Mouse (Mus musculus) liver, embryonic 11.5 days (tissue): ENCODE results near the gene Slc36a3. TPM values are rescaled to one million over a fixed set of nuclear protein-coding genes. Genes with fewer than 3 reads are reported as not detected.

Experiments used
- ATAC-seq: fragments of 200-750 bp; cut with Nextera tagmentation; replicated peaks from 2 replicates; pipeline ENCODE4 v1.8.0; 2017; ENCODE audit warnings: moderate number of reproducible peaks, mild to moderate bottlenecking, moderate TSS enrichment, moderate library complexity; ENCODE audit not compliant: low FRiP score
- DNase-seq: peaks from one replicate; pipeline ENCODE4 v3.0.0-alpha.2; 2017; ENCODE audit warnings: low spot score
- H3K27ac ChIP-seq: fragments of 300-500 bp; sonication (generic); 2 replicates; pipeline ENCODE4 v1.5.1; 2014; ENCODE audit warnings: mild to moderate bottlenecking, low read depth, low read length, control low read depth
- H3K27me3 ChIP-seq: fragments of 300-500 bp; sonication (generic); replicated peaks from 2 replicates; pipeline ENCODE4 v1.6.1; 2014; ENCODE audit warnings: low read length, mixed read lengths; ENCODE audit not compliant: control insufficient read depth, insufficient read depth
- H3K36me3 ChIP-seq: fragments of 300-500 bp; sonication (generic); 2 replicates; pipeline ENCODE4 v1.6.1; 2014; ENCODE audit warnings: mild to moderate bottlenecking, low read length, moderate library complexity, mixed read lengths; ENCODE audit not compliant: control insufficient read depth, insufficient read depth
- H3K4me1 ChIP-seq: fragments of 300-500 bp; sonication (generic); replicated peaks from 2 replicates; pipeline ENCODE4 v1.6.1; 2014; ENCODE audit warnings: low read length, mixed read lengths; ENCODE audit not compliant: control insufficient read depth, insufficient read depth
- H3K4me2 ChIP-seq: fragments of 300-500 bp; sonication (generic); 2 replicates; pipeline ENCODE4 v1.6.1; 2014; ENCODE audit warnings: mild to moderate bottlenecking, control low read depth, moderate library complexity
- H3K4me3 ChIP-seq: fragments of 300-500 bp; sonication (generic); 2 replicates; pipeline ENCODE4 v1.5.1; 2014; ENCODE audit warnings: low read depth, low read length, control low read depth
- H3K9ac ChIP-seq: fragments of 300-500 bp; sonication (generic); 2 replicates; pipeline ENCODE4 v1.6.1; 2014; ENCODE audit warnings: low read depth, low read length, control low read depth
- H3K9me3 ChIP-seq: fragments of 300-500 bp; sonication (generic); 2 replicates; pipeline ENCODE4 v1.6.1; 2016; ENCODE audit warnings: low read length, inconsistent platforms, mixed read lengths; ENCODE audit not compliant: control insufficient read depth
- WGBS: fragments of 180-500 bp; shearing (Covaris S2); extraction: QIAGEN DNeasy Blood & Tissue Kit; methylation state at CpG from one replicate; pipeline ENCODE4 v1.1.7; 2014; 5-methylcytosine and 5-hydroxymethylcytosine counted together
- polyA plus RNA-seq: library from polyadenylated mRNA; unstranded; fragments of >200 nt; fragmentation: Nextera tagmentation; extraction: Ambion mirVana; gene quantifications from 2 replicates; pipeline ENCODE4 v1.2.1, GENCODE M21; 2014

Slc36a3 gene
- polyA plus RNA-seq, 1 experiment from 2014 or later: not detected

DNA sequence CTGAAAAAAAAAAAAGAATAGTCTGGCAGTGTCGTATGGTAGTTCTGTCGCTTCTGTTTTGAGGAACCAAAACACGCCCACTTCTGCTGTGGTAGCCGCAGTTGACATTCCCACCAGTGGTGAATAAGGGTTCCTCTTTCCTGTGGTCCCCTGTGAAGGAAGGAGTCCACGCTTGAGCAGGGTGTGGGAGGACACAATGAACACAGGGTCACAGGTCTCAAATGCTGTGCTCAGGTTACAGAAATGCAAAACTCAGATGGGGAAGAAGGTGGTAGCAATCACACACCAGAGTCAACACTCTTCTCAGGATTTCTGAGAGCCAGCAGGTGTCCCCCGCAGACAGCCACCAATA lies 3.5 kb upstream of the Slc36a3 start:
- ATAC-seq: no peak
- H3K9ac ChIP-seq: no peak overlapping the region
- no peaks in the 10 kb centered on the region for H3K27me3 ChIP-seq
- no peak overlapping the region for H3K27ac ChIP-seq
- DNase-seq: no peak
- WGBS: 47% methylated on average over 6 of the region's 6 CpGs
- H3K4me3 ChIP-seq: no peak overlapping the region
- no peaks in the 10 kb centered on the region for H3K9me3 ChIP-seq
- no peaks in the 10 kb centered on the region; the same call in 1 of the 2 replicates for H3K4me1 ChIP-seq
- H3K36me3 ChIP-seq: no peaks in the 10 kb centered on the region
- H3K4me2 ChIP-seq: no peak overlapping the region

DNA sequence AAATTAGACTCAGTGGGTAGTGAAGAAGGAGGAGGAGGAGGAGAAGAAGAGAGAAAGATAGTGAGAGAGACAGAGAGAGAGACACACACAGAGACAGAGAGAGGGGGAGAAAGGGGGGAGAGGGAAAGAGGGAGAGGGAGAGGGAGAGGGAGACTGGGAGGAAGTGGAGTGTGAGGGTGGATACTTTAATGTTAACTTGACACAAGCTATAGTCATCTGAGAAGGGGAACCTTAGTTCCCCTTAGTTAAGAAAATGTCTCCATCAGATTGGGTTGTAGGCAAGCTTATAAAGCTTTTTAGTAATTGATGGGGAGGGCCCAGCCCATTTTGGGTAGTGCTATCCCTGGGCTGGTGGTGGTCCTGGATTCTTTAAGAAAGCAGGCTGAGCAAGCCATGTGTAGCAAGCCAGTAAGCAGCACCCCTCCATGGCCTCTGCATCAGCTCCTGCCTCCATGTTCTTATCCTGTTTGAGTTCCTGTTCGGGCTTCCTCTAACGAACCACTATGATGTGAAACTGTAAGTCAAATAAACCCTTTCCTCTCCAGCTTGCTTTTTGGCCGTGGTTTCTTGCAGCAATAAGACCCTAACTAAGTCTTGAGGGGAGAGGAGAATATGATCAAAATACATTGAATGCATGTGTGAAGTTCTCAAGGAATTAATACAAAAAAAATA lies 3.0 kb upstream of the Slc36a3 start:
- no peak for DNase-seq
- no peak for ATAC-seq
- H3K27me3 ChIP-seq: no peaks in the 10 kb centered on the region
- no peak overlapping the region for H3K9ac ChIP-seq
- H3K36me3 ChIP-seq: no peaks in the 10 kb centered on the region
- H3K4me3 ChIP-seq: no peak overlapping the region
- H3K9me3 ChIP-seq: no peaks in the 10 kb centered on the region
- no peaks in the 10 kb centered on the region; the same call in 1 of the 2 replicates for H3K4me1 ChIP-seq
- H3K27ac ChIP-seq: no peak overlapping the region
- H3K4me2 ChIP-seq: no peak overlapping the region
- WGBS: 21% methylated on average over 3 of the region's 3 CpGs

DNA sequence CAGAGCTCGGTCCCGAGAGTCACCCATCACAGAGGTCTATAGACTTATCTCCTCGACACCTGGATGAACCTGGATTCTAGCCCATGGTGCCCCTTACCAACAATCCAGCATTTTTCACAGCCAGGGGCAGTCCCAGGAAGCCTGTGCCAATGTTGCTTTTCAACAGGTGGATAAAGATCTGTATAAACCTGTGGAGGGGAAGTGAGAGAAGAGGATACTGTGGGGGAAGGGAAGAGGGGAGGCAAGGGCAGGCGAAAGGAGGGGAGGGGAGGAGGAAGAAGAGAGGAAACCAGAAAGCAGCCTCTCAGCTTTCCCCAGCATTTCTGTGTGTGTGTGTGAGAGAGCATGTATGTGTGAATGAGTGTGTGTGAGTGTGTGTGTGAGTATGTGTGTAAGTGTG lies 3.0 kb downstream of the Slc36a3 start:
- no peaks in the 10 kb centered on the region for H3K9me3 ChIP-seq
- H3K9ac ChIP-seq: no peak overlapping the region
- DNase-seq (no peak), ATAC-seq (no peak)
- H3K4me1 ChIP-seq: no peaks in the 10 kb centered on the region
- no peaks in the 10 kb centered on the region for H3K36me3 ChIP-seq
- WGBS: 66% methylated on average over 4 of the region's 4 CpGs
- H3K27ac ChIP-seq: no peak overlapping the region
- H3K4me3 ChIP-seq: no peak overlapping the region
- no peaks in the 10 kb centered on the region for H3K27me3 ChIP-seq
- no peak overlapping the region for H3K4me2 ChIP-seq

DNA sequence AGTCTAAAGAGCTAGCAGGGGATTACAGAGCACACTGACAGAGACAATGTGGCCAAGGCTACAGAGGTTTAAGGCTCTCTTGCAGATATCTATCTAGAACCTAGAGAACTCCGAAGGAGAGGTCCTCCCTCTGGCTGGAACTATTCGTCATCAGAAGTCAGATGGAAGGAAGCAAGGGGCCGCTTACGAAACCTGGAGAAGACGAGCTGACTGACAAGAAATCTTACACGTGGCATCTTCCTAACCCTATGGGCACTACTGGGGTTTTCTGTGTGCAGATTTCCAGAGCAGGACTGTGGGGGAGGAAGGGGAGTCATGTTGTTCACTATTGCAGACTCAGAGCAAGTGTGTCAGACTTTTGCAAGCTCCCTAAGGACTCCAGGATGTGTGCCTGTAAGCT lies 4.1 kb downstream of the Slc36a3 start:
- Histone ChIP-seq H3K9ac (no peak overlapping the region), H3K9me3 (no peaks in the 10 kb centered on the region), H3K4me1 (no peaks in the 10 kb centered on the region), H3K4me2 (no peak overlapping the region), H3K27ac (no peak overlapping the region), H3K4me3 (no peak overlapping the region), H3K36me3 (no peaks in the 10 kb centered on the region), H3K27me3 (no peaks in the 10 kb centered on the region)
- DNase-seq (no peak), ATAC-seq (no peak)
- 42% methylated on average over 6 of the region's 6 CpGs for WGBS

DNA sequence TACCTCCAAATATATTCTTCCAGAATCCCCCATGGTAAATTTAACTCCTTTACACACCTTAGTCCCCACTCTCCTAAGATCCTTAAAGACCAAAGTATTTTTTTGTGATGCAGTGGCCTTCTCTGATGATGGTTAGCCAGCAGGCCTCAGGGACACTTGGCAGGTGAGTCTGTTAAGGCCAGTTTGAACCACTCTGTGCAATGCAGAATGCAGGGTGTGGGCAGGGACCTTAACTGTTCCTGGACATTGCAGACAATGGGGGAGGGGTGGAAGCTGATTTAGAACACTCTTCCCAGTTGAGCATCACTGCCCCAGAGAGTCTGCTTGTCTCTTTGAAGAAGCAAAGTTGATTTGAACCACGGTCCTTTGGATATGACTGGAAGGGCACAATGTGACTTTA lies 4.7 kb downstream of the Slc36a3 start:
- H3K27ac ChIP-seq: no peak overlapping the region
- ATAC-seq (no peak), DNase-seq (no peak)
- H3K4me1 ChIP-seq: no peaks in the 10 kb centered on the region
- no peaks in the 10 kb centered on the region for H3K9me3 ChIP-seq
- no peaks in the 10 kb centered on the region for H3K36me3 ChIP-seq
- 76% methylated on average over 1 of the region's 1 CpGs for WGBS
- H3K4me2 ChIP-seq: no peak overlapping the region
- H3K4me3 ChIP-seq: no peak overlapping the region
- H3K9ac ChIP-seq: no peak overlapping the region
- H3K27me3 ChIP-seq: no peaks in the 10 kb centered on the region

DNA sequence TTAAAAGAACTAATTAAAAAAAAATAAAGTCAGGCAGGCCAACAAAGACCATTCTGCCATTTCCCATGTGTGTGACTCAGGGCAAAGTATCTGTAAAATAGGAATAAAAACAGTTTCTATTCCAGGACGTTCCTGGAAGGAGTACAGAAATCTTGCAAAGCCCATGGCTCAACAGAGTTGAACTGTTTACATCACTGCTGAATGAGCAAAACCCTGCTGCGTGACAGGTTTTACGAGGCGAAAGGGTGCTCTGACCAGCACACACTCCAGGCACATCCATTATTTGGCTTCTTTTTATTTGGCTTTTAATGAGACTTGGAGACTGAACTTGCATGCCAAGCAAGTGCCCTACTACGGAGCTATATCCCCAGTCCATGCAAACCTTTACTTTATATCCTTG lies 7.5 kb downstream of the Slc36a3 start:
- ATAC-seq: no peak
- H3K4me3 ChIP-seq: no peak overlapping the region
- no peak overlapping the region for H3K9ac ChIP-seq
- no peaks in the 10 kb centered on the region for H3K4me1 ChIP-seq
- WGBS: 82% methylated on average over 5 of the region's 5 CpGs
- H3K27ac ChIP-seq: no peak overlapping the region
- H3K4me2 ChIP-seq: no peak overlapping the region
- no peaks in the 10 kb centered on the region for H3K27me3 ChIP-seq
- H3K9me3 ChIP-seq: no peaks in the 10 kb centered on the region
- H3K36me3 ChIP-seq: no peaks in the 10 kb centered on the region
- no peak for DNase-seq

DNA sequence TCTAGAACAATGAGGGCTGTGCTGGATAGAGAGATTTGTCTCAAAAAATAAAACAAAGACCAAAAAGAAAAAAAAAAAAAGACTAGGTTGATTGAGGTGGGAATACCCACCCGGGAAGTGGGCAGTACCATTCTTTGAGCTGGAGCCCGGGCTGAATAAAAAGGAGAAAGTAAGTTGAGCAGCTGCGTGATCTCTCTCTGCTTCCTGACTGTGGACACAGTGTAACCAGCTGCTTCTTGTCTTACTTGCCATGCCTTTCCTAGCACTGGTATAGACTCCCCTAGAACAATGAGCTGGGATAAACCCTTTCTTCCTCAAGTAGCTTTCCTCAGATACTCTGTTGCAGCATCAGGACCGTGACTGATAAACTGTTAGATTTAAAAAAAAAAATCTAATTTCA lies 10.0 kb downstream of the Slc36a3 start:
- DNase-seq (no peak), ATAC-seq (no peak)
- Histone ChIP-seq H3K9ac (no peak overlapping the region), H3K4me3 (no peak overlapping the region), H3K27ac (no peak overlapping the region), H3K36me3 (no peaks in the 10 kb centered on the region), H3K9me3 (no peaks in the 10 kb centered on the region), H3K27me3 (no peaks in the 10 kb centered on the region), H3K4me1 (no peaks in the 10 kb centered on the region), H3K4me2 (no peak overlapping the region)
- 77% methylated on average over 4 of the region's 4 CpGs for WGBS

DNA sequence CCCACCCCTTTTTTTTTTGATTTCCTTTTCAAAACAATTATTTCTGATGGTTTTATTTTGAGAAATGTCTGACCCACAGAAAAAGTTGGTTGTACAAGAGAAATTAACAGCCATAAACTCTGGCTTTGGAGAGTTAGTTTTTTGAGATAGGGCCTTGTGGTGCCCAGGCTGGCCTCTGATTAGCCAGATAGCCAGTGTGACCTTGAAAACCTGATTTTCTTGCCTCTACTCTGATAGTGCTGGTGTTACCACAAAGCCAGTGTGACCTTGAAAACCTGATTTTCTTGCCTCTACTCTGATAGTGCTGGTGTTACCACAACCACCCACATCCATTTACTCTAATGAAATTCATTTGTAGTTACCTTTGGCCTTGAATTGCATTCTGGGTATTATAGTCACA lies 13.9 kb downstream of the Slc36a3 start:
- DNase-seq: no peak
- no peak for ATAC-seq
- H3K27ac ChIP-seq: no peak overlapping the region
- H3K4me3 ChIP-seq: no peak overlapping the region
- no peak overlapping the region for H3K9ac ChIP-seq
- no peak overlapping the region for H3K4me2 ChIP-seq
- H3K9me3 ChIP-seq: no peaks in the 10 kb centered on the region
- H3K36me3 ChIP-seq: no peaks in the 10 kb centered on the region
- H3K4me1 ChIP-seq: no peaks in the 10 kb centered on the region
- no peaks in the 10 kb centered on the region for H3K27me3 ChIP-seq

DNA sequence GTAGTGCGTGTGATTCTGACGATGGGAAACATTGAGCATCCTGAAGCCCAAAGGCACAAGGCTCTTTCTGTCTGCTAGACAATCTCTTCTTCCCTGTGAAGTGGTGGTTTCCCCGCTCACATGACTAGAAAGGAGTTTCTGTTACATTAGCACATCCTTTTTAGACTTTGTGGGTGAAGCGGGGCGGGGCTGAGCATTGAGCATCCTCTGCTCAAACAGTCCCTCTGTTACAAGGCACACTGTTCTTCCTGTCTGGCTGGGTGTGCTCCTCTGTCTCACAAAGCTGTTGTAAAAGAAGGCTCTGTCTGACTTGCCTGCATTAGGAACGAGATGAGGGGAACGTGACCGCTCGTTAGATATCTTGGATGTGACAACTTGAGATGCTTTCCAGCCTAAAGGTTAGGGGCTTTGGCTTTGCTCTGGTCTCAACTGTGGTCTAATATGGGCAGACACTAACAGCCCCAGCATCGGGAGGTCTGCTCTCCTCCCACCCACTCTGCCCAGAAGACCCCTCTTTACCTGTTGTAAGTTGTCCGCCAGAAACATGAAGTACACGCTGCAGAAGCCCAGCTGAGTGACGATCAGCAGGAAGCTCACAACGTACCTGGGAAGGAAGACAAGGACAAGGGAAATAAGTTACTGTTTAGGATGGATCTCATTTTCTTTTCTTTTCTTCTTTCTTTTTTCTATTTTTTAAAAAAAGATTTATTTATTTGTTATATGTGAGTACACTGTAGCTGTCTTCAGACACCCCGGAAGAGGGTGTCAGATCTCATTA lies 14.5 kb downstream of the Slc36a3 start:
- 77% methylated on average over 15 of the region's 15 CpGs for WGBS
- no peaks in the 10 kb centered on the region for H3K9me3 ChIP-seq
- ATAC-seq: no peak
- H3K27ac ChIP-seq: no peak overlapping the region
- H3K4me2 ChIP-seq: no peak overlapping the region
- no peaks in the 10 kb centered on the region for H3K36me3 ChIP-seq
- H3K9ac ChIP-seq: no peak overlapping the region
- no peaks in the 10 kb centered on the region for H3K27me3 ChIP-seq
- DNase-seq: no peak
- H3K4me3 ChIP-seq: no peak overlapping the region
- H3K4me1 ChIP-seq: no peaks in the 10 kb centered on the region
